Mouse (Mus musculus) kidney, embryonic 16.5 days (tissue): ENCODE data around the gene Cd86. TPM values are rescaled to one million over a fixed set of nuclear protein-coding genes. Genes with fewer than 3 reads are reported as not detected.

ENCODE experiments used
- ATAC-seq: fragments of 200-750 bp; cut with Nextera tagmentation; 2 replicates; pipeline ENCODE4 v1.8.0; 2017; ENCODE audit warnings: moderate TSS enrichment; ENCODE audit not compliant: low FRiP score, low TSS enrichment
- H3K27ac ChIP-seq: fragments of 300-500 bp; sonication (generic); 2 replicates; pipeline ENCODE4 v1.5.1; 2014; ENCODE audit warnings: low read length
- H3K27me3 ChIP-seq: fragments of 300-500 bp; sonication (generic); 2 replicates; pipeline ENCODE4 v1.6.1; 2014; ENCODE audit warnings: low read length, control low read depth, mixed read lengths; ENCODE audit not compliant: insufficient read depth
- H3K36me3 ChIP-seq: fragments of 300-500 bp; sonication (generic); 2 replicates; pipeline ENCODE4 v1.6.1; 2014; ENCODE audit warnings: low read length, control low read depth, mixed read lengths; ENCODE audit not compliant: insufficient read depth
- H3K4me1 ChIP-seq: fragments of 300-500 bp; sonication (generic); 2 replicates; pipeline ENCODE4 v1.6.1; 2014; ENCODE audit warnings: low read length, control low read depth, mixed read lengths; ENCODE audit not compliant: insufficient read depth
- H3K4me2 ChIP-seq: fragments of 300-500 bp; sonication (generic); replicated peaks from 2 replicates; pipeline ENCODE4 v1.6.1; 2014; ENCODE audit warnings: low read depth, low read length
- H3K4me3 ChIP-seq: fragments of 300-500 bp; sonication (generic); 2 replicates; pipeline ENCODE4 v1.5.1; 2014; ENCODE audit warnings: mild to moderate bottlenecking, low read length
- H3K9ac ChIP-seq: fragments of 300-500 bp; sonication (generic); replicated peaks from 2 replicates; pipeline ENCODE4 v1.6.1; 2014; ENCODE audit warnings: low read length
- H3K9me3 ChIP-seq: fragments of 300-500 bp; sonication (generic); 2 replicates; pipeline ENCODE4 v1.6.1; 2016; ENCODE audit warnings: low read length, control low read depth
- WGBS: fragments of 180-500 bp; shearing (Covaris S2); extraction: QIAGEN DNeasy Blood & Tissue Kit; methylation state at CpG from one replicate; pipeline ENCODE4 v1.1.7; 2014; 5-methylcytosine and 5-hydroxymethylcytosine counted together
- polyA plus RNA-seq: library from polyadenylated mRNA; unstranded; fragments of >200 nt; fragmentation: Nextera tagmentation; extraction: Ambion mirVana; gene quantifications from 2 replicates; pipeline ENCODE4 v1.2.1, GENCODE M21; 2015

The Cd86 gene
- polyA plus RNA-seq, 1 experiment from 2014 or later, result 2.2 TPM

GRCm38 (mm10) chr16:36691484-36691883, 25.6 kb upstream of the Cd86 start:
- peaks cover 13% of the 10 kb centered on the region for H3K27me3 ChIP-seq
- H3K4me3 ChIP-seq, result no peak overlapping the region
- H3K9me3 ChIP-seq, result no peaks in the 10 kb centered on the region
- WGBS, result 70% methylated on average over 3 of the region's 3 CpGs
- no peak overlapping the region for H3K9ac ChIP-seq
- H3K36me3 ChIP-seq, result no peaks in the 10 kb centered on the region
- no peak overlapping the region for H3K4me2 ChIP-seq
- no peak for ATAC-seq
- H3K27ac ChIP-seq, result 0 out of 2 replicates have a peak overlapping the region, but pooled peaks have one; percentile 43
- 0 out of 2 replicates have a peak, but pooled peaks cover 3% of the 10 kb centered on the region for H3K4me1 ChIP-seq

GRCm38 (mm10) chr16:36688076-36688475, 22.2 kb upstream of the Cd86 start:
- WGBS, result 93% methylated on average over 2 of the region's 2 CpGs
- H3K9ac ChIP-seq, result no peak overlapping the region
- H3K4me2 ChIP-seq, result no peak overlapping the region
- H3K9me3 ChIP-seq, result no peaks in the 10 kb centered on the region
- no peak for ATAC-seq
- H3K4me3 ChIP-seq, result no peak overlapping the region
- no peaks in the 10 kb centered on the region for H3K36me3 ChIP-seq
- no peaks in the 10 kb centered on the region for H3K4me1 ChIP-seq
- no peak overlapping the region for H3K27ac ChIP-seq
- H3K27me3 ChIP-seq, result peaks cover 8% of the 10 kb centered on the region; the same call in 1 of the 2 replicates

GRCm38 (mm10) chr16:36684325-36684918, 18.5 kb upstream of the Cd86 start:
- Histone ChIP-seq H3K27ac (no peak overlapping the region), H3K4me1 (no peaks in the 10 kb centered on the region), H3K9ac (no peak overlapping the region), H3K27me3 (no peaks in the 10 kb centered on the region), H3K9me3 (no peaks in the 10 kb centered on the region), H3K36me3 (no peaks in the 10 kb centered on the region), H3K4me3 (no peak overlapping the region), H3K4me2 (no peak overlapping the region)
- ATAC-seq, result no peak
- WGBS, result 75% methylated on average over 6 of the region's 6 CpGs

- ATAC-seq, result no peak
- 95% methylated on average over 3 of the region's 3 CpGs for WGBS
- no peaks in the 10 kb centered on the region for H3K9me3 ChIP-seq
These were observed 15.9 kb upstream of the Cd86 start for GRCm38 (mm10) chr16:36681829-36682228.

GRCm38 (mm10) chr16:36675902-36676301, 10.0 kb upstream of the Cd86 start:
- H3K27me3 ChIP-seq, result no peaks in the 10 kb centered on the region
- H3K4me1 ChIP-seq, result no peaks in the 10 kb centered on the region
- no peak overlapping the region for H3K4me3 ChIP-seq
- no peak overlapping the region for H3K9ac ChIP-seq
- H3K36me3 ChIP-seq, result no peaks in the 10 kb centered on the region
- ATAC-seq, result no peak
- H3K9me3 ChIP-seq, result no peaks in the 10 kb centered on the region
- no peak overlapping the region for H3K27ac ChIP-seq
- no peak overlapping the region for H3K4me2 ChIP-seq
- WGBS, result 91% methylated on average over 2 of the region's 2 CpGs

More at GRCm38 (mm10) chr16:36681829-36682228, 15.9 kb upstream of the Cd86 start:
- Histone ChIP-seq H3K4me1 (no peaks in the 10 kb centered on the region), H3K4me2 (no peak overlapping the region), H3K4me3 (no peak overlapping the region), H3K27me3 (no peaks in the 10 kb centered on the region), H3K27ac (no peak overlapping the region), H3K9ac (no peak overlapping the region), H3K36me3 (no peaks in the 10 kb centered on the region)

- H3K9me3 ChIP-seq, result no peaks in the 10 kb centered on the region
- H3K27me3 ChIP-seq, result no peaks in the 10 kb centered on the region
- no peak for ATAC-seq
- H3K27ac ChIP-seq, result no peak overlapping the region
- no peaks in the 10 kb centered on the region for H3K4me1 ChIP-seq
- 45% methylated on average over 2 of the region's 2 CpGs for WGBS
- H3K4me3 ChIP-seq, result no peak overlapping the region
- no peak overlapping the region for H3K4me2 ChIP-seq
- H3K36me3 ChIP-seq, result no peaks in the 10 kb centered on the region
- no peak overlapping the region for H3K9ac ChIP-seq
These were observed 9.4 kb upstream of the Cd86 start for GRCm38 (mm10) chr16:36675304-36675703.

- Histone ChIP-seq H3K9me3 (no peaks in the 10 kb centered on the region), H3K9ac (no peak overlapping the region), H3K4me2 (no peak overlapping the region), H3K27me3 (no peaks in the 10 kb centered on the region), H3K27ac (no peak overlapping the region), H3K4me3 (no peak overlapping the region), H3K36me3 (no peaks in the 10 kb centered on the region), H3K4me1 (no peaks in the 10 kb centered on the region)
- WGBS, result 70% methylated on average over 7 of the region's 7 CpGs
- no peak for ATAC-seq
These were observed 8.8 kb upstream of the Cd86 start for GRCm38 (mm10) chr16:36674457-36675204.

- Histone ChIP-seq H3K9me3 (no peaks in the 10 kb centered on the region), H3K9ac (no peak overlapping the region), H3K27ac (no peak overlapping the region), H3K27me3 (no peaks in the 10 kb centered on the region), H3K36me3 (no peaks in the 10 kb centered on the region), H3K4me1 (no peaks in the 10 kb centered on the region), H3K4me3 (no peak overlapping the region), H3K4me2 (no peak overlapping the region)
- ATAC-seq, result no peak
- WGBS, result 75% methylated on average over 4 of the region's 4 CpGs
These were observed 7.3 kb upstream of the Cd86 start for GRCm38 (mm10) chr16:36673196-36673595.

GRCm38 (mm10) chr16:36670590-36670989, 4.7 kb upstream of the Cd86 start:
- 77% methylated on average over 3 of the region's 3 CpGs for WGBS
- H3K27ac ChIP-seq, result no peak overlapping the region
- H3K4me3 ChIP-seq, result no peak overlapping the region
- no peak for ATAC-seq
- H3K4me1 ChIP-seq, result no peaks in the 10 kb centered on the region
- no peaks in the 10 kb centered on the region for H3K27me3 ChIP-seq
- H3K36me3 ChIP-seq, result no peaks in the 10 kb centered on the region
- H3K9me3 ChIP-seq, result no peaks in the 10 kb centered on the region
- no peak overlapping the region for H3K9ac ChIP-seq
- H3K4me2 ChIP-seq, result no peak overlapping the region

- no peak overlapping the region for H3K4me2 ChIP-seq
- H3K4me1 ChIP-seq, result no peaks in the 10 kb centered on the region
- WGBS, result 88% methylated on average over 10 of the region's 10 CpGs
- no peaks in the 10 kb centered on the region for H3K9me3 ChIP-seq
- no peaks in the 10 kb centered on the region for H3K27me3 ChIP-seq
- ATAC-seq, result no peak
- H3K4me3 ChIP-seq, result no peak overlapping the region
- no peak overlapping the region for H3K27ac ChIP-seq
- no peak overlapping the region for H3K9ac ChIP-seq
- H3K36me3 ChIP-seq, result no peaks in the 10 kb centered on the region
These were observed 652 bp upstream of the Cd86 start for GRCm38 (mm10) chr16:36666448-36667017.
